Mouse (Mus musculus) ES-E14 (cell line): ENCODE results near the gene A730049H05Rik.

Experiments used
- CHD2 ChIP-seq: IDR thresholded peaks from 2 replicates; pipeline ENCODE4 v1.6.1; 2014; ENCODE audit warnings: mild to moderate bottlenecking, low read depth, low read length, inconsistent platforms
- HCFC1 ChIP-seq: IDR thresholded peaks from 2 replicates; pipeline ENCODE4 v1.6.1; 2012; ENCODE audit warnings: low read length, inconsistent platforms, borderline replicate concordance; ENCODE audit not compliant: insufficient read depth
- MAFK ChIP-seq: IDR thresholded peaks from 2 replicates; pipeline ENCODE4 v1.6.1; 2014; ENCODE audit warnings: mild to moderate bottlenecking, low read depth, low read length, inconsistent platforms; ENCODE audit not compliant: insufficient read depth
- ZC3H11A ChIP-seq: IDR thresholded peaks from 2 replicates; pipeline ENCODE4 v1.6.1; 2012; ENCODE audit warnings: low read depth, mild to moderate bottlenecking, inconsistent platforms, low read length, borderline replicate concordance
- ZNF384 ChIP-seq: IDR thresholded peaks from 2 replicates; pipeline ENCODE4 v1.6.1; 2012; ENCODE audit warnings: low read depth, low read length, inconsistent platforms

DNA sequence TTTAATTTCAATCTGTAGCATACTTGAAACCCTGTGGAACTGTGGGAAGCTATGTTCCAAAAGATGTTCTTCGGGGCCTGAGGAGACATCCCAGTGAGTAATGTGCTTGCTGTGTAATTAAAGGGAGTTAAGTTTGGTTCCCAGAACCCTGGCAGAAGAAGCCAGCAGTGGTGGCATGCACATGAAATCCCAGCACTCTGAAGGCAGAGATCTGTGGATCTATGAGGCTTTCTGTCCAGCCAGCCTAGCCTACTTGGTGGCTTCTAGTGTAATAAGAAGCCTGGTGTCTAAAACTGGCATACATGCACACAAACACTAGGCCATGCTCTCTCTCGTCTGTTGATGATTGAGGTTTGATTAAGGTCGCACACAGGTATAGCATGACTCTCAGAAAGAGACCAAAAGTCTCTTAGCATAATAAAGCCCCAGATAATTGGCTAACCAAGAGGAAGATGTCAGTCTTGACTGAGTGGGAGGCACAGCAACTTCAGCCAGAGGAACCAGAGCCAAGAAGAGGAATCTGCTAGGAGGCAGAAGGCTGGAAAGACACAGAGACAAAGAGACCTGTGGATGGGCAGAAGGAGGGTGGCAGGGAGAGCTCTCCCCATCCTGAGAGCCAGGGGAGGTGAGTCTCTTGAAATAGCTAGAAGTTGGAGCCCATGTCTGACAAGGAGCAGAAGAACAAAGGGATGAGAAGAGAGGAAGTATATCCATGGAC lies 11.9 kb upstream of the A730049H05Rik start:
- TF ChIP-seq ZC3H11A (no peak), ZNF384 (no peak), CHD2 (no peak), MAFK (no peak), HCFC1 (no peak)
